Mouse (Mus musculus) right cerebral cortex, adult 18-20 months (tissue): ENCODE measurements around the gene Crtc3.

ENCODE experiments used
- DNase-seq: peaks from one replicate; pipeline ENCODE4 v3.0.0; 2022; ENCODE audit warnings: mixed read lengths

Crtc3 gene

GRCm38 (mm10) chr7:80682630-80683029, 6.0 kb downstream of the Crtc3 start:
- DNase-seq: no peak

GRCm38 (mm10) chr7:80680218-80680847, 8.3 kb downstream of the Crtc3 start:
- DNase-seq: no peak

- DNase-seq: no peak
Measured at GRCm38 (mm10) chr7:80672323-80672722, 16.4 kb downstream of the Crtc3 start.

DNA sequence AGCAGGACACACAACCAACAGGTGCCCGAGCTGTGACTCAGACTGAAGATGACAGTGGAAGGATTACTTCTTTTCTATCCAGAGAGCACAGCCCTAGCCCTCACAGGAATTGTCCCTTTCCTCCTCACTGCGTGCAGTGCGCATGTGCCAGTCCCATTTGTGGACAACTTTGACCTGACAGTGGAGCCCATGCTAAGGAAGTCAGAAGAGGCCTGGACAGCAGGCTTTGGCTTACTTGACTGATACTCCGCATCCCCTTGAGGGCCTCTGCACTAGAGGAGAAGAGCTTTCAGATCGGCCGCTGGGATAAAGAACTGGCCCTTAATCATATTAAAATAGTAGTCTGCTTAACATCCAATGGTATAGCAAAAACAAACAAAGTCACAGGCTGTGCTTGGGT, 17.8 kb downstream of the Crtc3 start:
- no peak for DNase-seq

- DNase-seq: no peak
Measured at GRCm38 (mm10) chr7:80667190-80667589, 21.5 kb downstream of the Crtc3 start.

DNA sequence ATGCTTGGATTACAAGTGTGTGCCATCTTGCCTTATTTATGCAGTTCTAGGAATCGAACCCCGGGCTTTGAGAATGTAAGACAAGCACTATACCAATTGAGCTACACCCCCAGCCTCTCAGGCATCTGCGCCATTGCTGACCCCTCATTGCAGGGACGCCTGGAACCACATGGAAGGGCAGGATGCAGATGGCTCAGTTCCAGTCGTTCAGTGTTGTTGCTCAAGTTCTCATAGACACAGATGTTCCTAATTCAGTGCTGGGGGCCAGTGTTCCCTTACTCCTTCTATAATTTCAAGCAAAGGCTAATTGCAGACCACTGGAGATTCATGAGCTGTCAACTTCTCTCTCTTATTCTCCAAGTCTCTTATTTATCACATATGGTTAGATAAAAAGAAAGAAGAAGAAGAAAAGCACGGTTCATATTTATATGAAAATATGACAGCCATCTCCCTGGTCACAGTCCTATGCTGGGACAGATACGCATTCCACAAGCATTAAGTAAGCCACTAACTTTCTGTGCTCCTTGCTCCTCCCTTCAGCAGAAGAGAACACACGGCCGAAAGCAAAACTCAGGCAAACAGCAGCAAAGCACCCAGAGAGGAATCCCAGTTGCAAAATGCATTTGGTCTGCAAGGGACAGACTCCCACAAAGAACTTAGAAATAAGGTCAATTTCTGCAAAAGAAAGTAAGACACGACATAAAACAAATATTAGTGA, 22.3 kb downstream of the Crtc3 start:
- no peak for DNase-seq

DNA sequence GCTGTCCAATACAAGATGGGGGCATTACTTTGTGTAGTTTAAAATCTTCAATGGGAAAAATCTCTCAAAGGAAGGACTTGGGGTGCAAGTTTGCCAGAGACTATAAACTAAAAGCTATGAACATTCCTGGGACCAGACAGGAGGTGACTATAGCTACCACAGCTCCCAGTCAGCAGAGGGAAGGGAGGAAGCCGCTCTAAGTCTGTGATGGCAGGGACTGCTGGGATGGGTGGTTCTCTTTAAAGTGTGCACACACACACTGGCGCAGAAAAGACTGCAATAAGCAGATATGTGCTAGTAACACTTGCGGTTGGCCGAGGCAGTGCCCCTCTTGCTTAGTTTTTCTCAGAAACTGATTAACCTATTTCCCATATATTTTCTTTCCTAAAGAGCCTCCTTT, 27.6 kb downstream of the Crtc3 start:
- no peak for DNase-seq

- peak; percentile 65 for DNase-seq
Measured at GRCm38 (mm10) chr7:80660619-80661018, 28.1 kb downstream of the Crtc3 start.

DNA sequence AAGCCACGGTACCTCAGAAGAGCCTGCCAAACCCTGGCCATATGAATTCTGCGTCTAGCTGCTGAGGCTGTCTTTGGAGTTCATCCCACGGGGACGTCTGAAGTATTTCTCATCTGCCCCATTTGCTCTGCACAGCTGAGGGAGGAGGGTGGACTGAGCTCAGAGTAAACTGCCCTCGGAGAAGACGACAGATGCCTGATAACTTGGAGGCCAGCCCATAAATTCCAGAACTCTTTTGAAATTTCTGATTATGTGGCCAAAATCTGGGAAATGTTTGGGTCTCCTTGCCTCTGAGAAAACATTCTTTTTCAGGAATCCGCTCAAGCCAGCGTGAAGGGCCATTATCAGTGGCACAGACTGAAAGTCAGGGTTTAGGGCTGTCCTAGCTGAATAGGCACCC, 30.8 kb downstream of the Crtc3 start:
- no peak for DNase-seq

- peak; percentile 25 for DNase-seq
Measured at GRCm38 (mm10) chr7:80655350-80656013, 33.2 kb downstream of the Crtc3 start.

- DNase-seq: no peak
Measured at GRCm38 (mm10) chr7:80654926-80655325, 33.8 kb downstream of the Crtc3 start.

DNA sequence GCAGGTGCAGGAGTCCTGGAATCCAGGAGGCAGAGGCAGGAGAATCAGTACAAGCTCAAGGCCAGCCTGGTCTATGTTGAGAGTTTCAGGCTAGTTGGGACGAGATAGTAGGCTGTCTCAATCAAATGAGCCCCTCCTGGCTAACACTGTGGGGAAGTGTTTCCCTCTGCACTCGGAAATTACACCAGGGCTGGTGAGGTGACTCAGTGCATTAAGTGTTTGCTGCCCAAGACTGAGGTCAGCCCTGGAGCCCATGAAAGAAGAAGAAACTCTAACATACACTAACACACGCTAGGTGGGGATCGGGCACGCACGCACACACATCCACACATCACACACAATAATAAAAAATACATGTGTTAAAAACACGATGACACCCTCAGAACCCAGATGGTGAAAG, 34.3 kb downstream of the Crtc3 start:
- no peak for DNase-seq

DNA sequence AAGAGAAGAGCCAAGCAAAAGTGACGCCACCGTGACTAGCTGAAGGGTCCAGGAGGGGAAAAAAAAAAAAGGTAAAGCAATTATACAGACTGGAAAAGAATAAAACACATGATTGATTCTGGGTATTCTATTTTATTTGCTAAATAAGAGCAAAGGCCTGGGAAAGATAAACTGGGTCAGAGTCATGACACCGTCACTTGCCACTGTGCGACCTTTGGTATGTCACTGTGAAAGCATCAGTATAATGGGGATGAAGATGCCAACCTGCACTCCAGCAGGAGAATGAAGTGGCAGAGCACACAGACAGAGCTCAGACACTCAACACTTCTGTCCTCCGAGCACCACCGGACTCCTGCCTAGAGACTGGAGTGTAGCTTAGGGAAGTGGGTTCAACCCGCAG, 34.7 kb downstream of the Crtc3 start:
- DNase-seq: no peak

DNA sequence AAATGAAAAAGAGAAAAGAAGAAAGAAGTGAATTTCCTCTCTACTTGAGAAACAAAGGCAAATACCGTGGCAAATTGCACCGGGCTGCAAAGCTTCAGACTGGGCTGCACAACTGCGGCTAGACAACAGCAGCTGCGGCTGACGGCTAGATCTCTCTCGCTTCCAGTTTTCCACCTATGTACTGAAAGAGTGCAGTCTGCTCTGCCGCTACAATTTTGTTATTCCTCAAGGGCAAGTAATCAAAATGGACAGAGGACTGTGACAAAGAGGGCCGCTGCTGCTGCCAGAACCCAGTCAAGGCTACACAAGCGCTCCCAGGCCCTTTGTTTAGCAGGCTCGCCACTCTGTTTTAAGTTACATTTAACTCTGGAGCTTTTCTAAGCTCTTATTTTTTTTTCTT, 35.6 kb downstream of the Crtc3 start:
- DNase-seq: no peak

- no peak for DNase-seq
Measured at GRCm38 (mm10) chr7:80652289-80652688, 36.4 kb downstream of the Crtc3 start.

- peak; percentile 32 for DNase-seq
Measured at GRCm38 (mm10) chr7:80647437-80647871, 41.2 kb downstream of the Crtc3 start.

- DNase-seq: no peak
Measured at GRCm38 (mm10) chr7:80646093-80647025, 42.3 kb downstream of the Crtc3 start.

GRCm38 (mm10) chr7:80642976-80643666, 45.6 kb downstream of the Crtc3 start:
- no peak for DNase-seq

DNA sequence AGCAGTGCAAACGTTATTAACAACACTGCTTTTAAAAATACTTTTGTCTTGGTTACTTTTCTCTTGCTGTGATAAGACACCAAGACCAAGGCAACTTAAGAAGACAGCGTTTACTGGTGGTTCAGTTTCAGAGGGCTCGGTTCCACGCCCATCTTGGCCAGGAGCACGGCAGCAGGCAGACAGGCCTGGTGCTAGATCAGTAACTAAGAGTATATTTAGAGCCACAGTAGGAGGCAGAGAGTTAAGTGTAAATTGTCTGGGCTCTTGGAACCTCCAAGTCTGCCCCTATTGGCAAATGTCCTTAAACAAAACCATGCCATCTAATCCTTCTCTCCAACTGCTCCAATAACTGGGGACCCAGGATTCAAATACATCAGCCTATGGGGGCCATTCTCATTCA, 46.1 kb downstream of the Crtc3 start:
- DNase-seq: no peak

- DNase-seq: no peak
Measured at GRCm38 (mm10) chr7:80641899-80642298, 46.8 kb downstream of the Crtc3 start.

- no peak for DNase-seq
Measured at GRCm38 (mm10) chr7:80641497-80641896, 47.2 kb downstream of the Crtc3 start.

- no peak for DNase-seq
Measured at GRCm38 (mm10) chr7:80639981-80640380, 48.7 kb downstream of the Crtc3 start.
